ENCODE assay signal across 19 mouse cellular contexts in genomic region chr8:107613411-107613810, GRCm38 (mm10). TPM values are rescaled to one million over a fixed set of nuclear protein-coding genes. Genes with fewer than 3 reads are reported as not detected.
DNase-seq lines count a peak whose midpoint lies in the region; ATAC-seq and TF ChIP-seq lines count a peak whose summit lies in the region.
"Had no signal": no experiment of that assay in that cellular context is flagged by ENCODE, and none has a peak within 500 bp of the region (broad histone marks: within the 10 kb centered on the region; RNA-seq: fewer than 3 reads in every experiment).

No protein-coding gene starts in this region.

- no peaks in the 10 kb centered on the region for H3K27me3 ChIP-seq in heart, embryonic 10.5 days (ENCODE audit: insufficient read depth, poor library complexity, severe bottlenecking)
- H3K27me3 ChIP-seq in limb, embryonic 10.5 days (ENCODE audit: low read depth, poor library complexity, severe bottlenecking), result no peaks in the 10 kb centered on the region
- no peaks in the 10 kb centered on the region for H3K27me3 ChIP-seq in limb, embryonic 12.5 days
- no peaks in the 10 kb centered on the region for H3K27me3 ChIP-seq in limb, embryonic 14.5 days (ENCODE audit: control insufficient read depth, insufficient read depth, low read length)
- H3K27me3 ChIP-seq: embryonic facial prominence, embryonic 12.5 days; forebrain, embryonic 13.5 days; forebrain, embryonic 15.5 days had no signal

- no peak overlapping the region for H3K9ac ChIP-seq in limb, embryonic 12.5 days (replicated peaks)
- H3K9ac ChIP-seq in limb, embryonic 14.5 days (ENCODE audit: low read depth, low read length, severe bottlenecking), result no peak overlapping the region
- H3K9ac ChIP-seq: embryonic facial prominence, embryonic 12.5 days; forebrain, embryonic 13.5 days; forebrain, embryonic 15.5 days had no signal

- 84% methylated on average over 6 of the region's 6 CpGs for WGBS in heart, embryonic 10.5 days
- WGBS in limb, embryonic 10.5 days, result 86% methylated on average over 6 of the region's 6 CpGs
- WGBS in limb, embryonic 12.5 days, result 76% methylated on average over 6 of the region's 6 CpGs
- 68% methylated on average over 6 of the region's 6 CpGs for WGBS in limb, embryonic 14.5 days

- no peak overlapping the region for H3K27ac ChIP-seq in heart, embryonic 10.5 days
- H3K27ac ChIP-seq in limb, embryonic 10.5 days, result peak overlapping the region; percentile 51; the same call in 1 of the 2 replicates
- peak overlapping the region; percentile 53; the same call in 1 of the 2 replicates for H3K27ac ChIP-seq in limb, embryonic 12.5 days
- 0 out of 2 replicates have a peak overlapping the region, but pooled peaks have one; percentile 1 for H3K27ac ChIP-seq in limb, embryonic 14.5 days (replicated peaks; ENCODE audit: low read depth, low read length)
- H3K27ac ChIP-seq: embryonic facial prominence, embryonic 10.5 days; embryonic facial prominence, embryonic 12.5 days; forebrain, embryonic 13.5 days; forebrain, embryonic 15.5 days had no signal

- H3K4me1 ChIP-seq in heart, embryonic 10.5 days, result no peaks in the 10 kb centered on the region
- peaks cover 32% of the 10 kb centered on the region for H3K4me1 ChIP-seq in limb, embryonic 10.5 days
- peaks cover 21% of the 10 kb centered on the region for H3K4me1 ChIP-seq in limb, embryonic 12.5 days (replicated peaks)
- H3K4me1 ChIP-seq in limb, embryonic 14.5 days (ENCODE audit: control insufficient read depth, insufficient read depth, low read length), result peaks cover 3% of the 10 kb centered on the region; the same call in 1 of the 2 replicates
- H3K4me1 ChIP-seq: embryonic facial prominence, embryonic 12.5 days; forebrain, embryonic 13.5 days; forebrain, embryonic 15.5 days had no signal

- intact Hi-C loops in heart, postnatal 36 days (cut with DNase I), result no loop called here

- DNase-seq in heart, embryonic 10.5 days (ENCODE audit: low spot score), result peak; percentile 55
- DNase-seq in heart, postnatal 36 days, result no peak
- DNase-seq in limb, embryonic 10.5 days (ENCODE audit: low spot score), result no peak
- no peak for DNase-seq in limb, embryonic 14.5 days (ENCODE audit: low spot score)
- DNase-seq in layer of hippocampus, postnatal 14 days (ENCODE audit: low spot score in 2 of 2), result no peak
- no peak for DNase-seq in left cerebral cortex, adult 8-10 months (ENCODE audit: low spot score in 2 of 2)
- DNase-seq: adrenal gland, adult 2 months; adrenal gland, postnatal 10 days; adrenal gland, postnatal 36 days; cerebellum, adult 11-12 months; cerebellum, adult 2 months; cerebellum, adult 9-10 months; cerebellum, postnatal 10 days; cerebellum, postnatal 25 days had no signal

- no peak for ATAC-seq in limb, embryonic 12.5 days (ENCODE audit: insufficient number of reproducible peaks, insufficient read depth, low FRiP score, low TSS enrichment, low read depth)
- ATAC-seq in limb, embryonic 14.5 days (ENCODE audit: low FRiP score, low read depth), result no peak
- ATAC-seq: forebrain, embryonic 13.5 days; forebrain, embryonic 15.5 days had no signal

- no peaks in the 10 kb centered on the region for H3K9me3 ChIP-seq in heart, embryonic 10.5 days
- no peaks in the 10 kb centered on the region for H3K9me3 ChIP-seq in limb, embryonic 10.5 days (replicated peaks)
- H3K9me3 ChIP-seq in limb, embryonic 12.5 days, result no peaks in the 10 kb centered on the region
- H3K9me3 ChIP-seq in limb, embryonic 14.5 days (ENCODE audit: control insufficient read depth, low read length), result no peaks in the 10 kb centered on the region
- H3K9me3 ChIP-seq: embryonic facial prominence, embryonic 10.5 days; embryonic facial prominence, embryonic 12.5 days; forebrain, embryonic 13.5 days; forebrain, embryonic 15.5 days had no signal

- H3K4me3 ChIP-seq in heart, embryonic 10.5 days, result no peak overlapping the region
- H3K4me3 ChIP-seq in limb, embryonic 10.5 days, result no peak overlapping the region
- H3K4me3 ChIP-seq in limb, embryonic 12.5 days (replicated peaks), result no peak overlapping the region
- no peak overlapping the region for H3K4me3 ChIP-seq in limb, embryonic 14.5 days (replicated peaks; ENCODE audit: low read length)
- H3K4me3 ChIP-seq: embryonic facial prominence, embryonic 10.5 days; embryonic facial prominence, embryonic 12.5 days; forebrain, embryonic 13.5 days; forebrain, embryonic 15.5 days had no signal

- TF ChIP-seq POLR2A in limb, embryonic 14.5 days (IDR thresholded peaks at IDR 0.05; ENCODE audit: borderline replicate concordance, extremely low read depth, insufficient read depth, insufficient read length), result no peak

- H3K36me3 ChIP-seq in heart, embryonic 10.5 days, result no peaks in the 10 kb centered on the region
- H3K36me3 ChIP-seq in limb, embryonic 10.5 days, result no peaks in the 10 kb centered on the region
- H3K36me3 ChIP-seq in limb, embryonic 12.5 days, result no peaks in the 10 kb centered on the region
- H3K36me3 ChIP-seq in limb, embryonic 14.5 days (ENCODE audit: control insufficient read depth, insufficient read depth, low read length), result no peaks in the 10 kb centered on the region
- H3K36me3 ChIP-seq: embryonic facial prominence, embryonic 10.5 days; embryonic facial prominence, embryonic 12.5 days; forebrain, embryonic 15.5 days had no signal

- no peak overlapping the region for H3K4me2 ChIP-seq in limb, embryonic 12.5 days
- no peak overlapping the region for H3K4me2 ChIP-seq in limb, embryonic 14.5 days (replicated peaks; ENCODE audit: low read depth, low read length, severe bottlenecking)
- H3K4me2 ChIP-seq: embryonic facial prominence, embryonic 12.5 days; forebrain, embryonic 13.5 days; forebrain, embryonic 15.5 days had no signal

RNA-seq across cellular contexts. Expression of gene Psmd7, which starts 25.1 kb away (rescaled TPM):
- 248 and 324 TPM in 2 replicates for polyA plus RNA-seq in heart, embryonic 10.5 days (2016; fragmentation: Nextera tagmentation; extraction: Ambion mirVana)
- total RNA-seq in heart, postnatal 36 days (2021), result 100 to 1,000 TPM in 1 of 2 experiments, 10 to 100 TPM in 1; 95.7 to 104 TPM
- polyA plus RNA-seq in limb, embryonic 10.5 days (2016; fragmentation: Nextera tagmentation; extraction: Ambion mirVana), result 399 and 404 TPM in 2 replicates
- polyA plus RNA-seq in limb, embryonic 12.5 days (2016; fragmentation: Nextera tagmentation; extraction: Ambion mirVana), result 382 and 395 TPM in 2 replicates
- polyA plus RNA-seq in limb, embryonic 14.5 days (2012; rRNA removed), result 119 and 152 TPM in 2 replicates
- 281 and 303 TPM in 2 replicates for polyA plus RNA-seq in limb, embryonic 14.5 days (2014; fragmentation: Nextera tagmentation; extraction: Ambion mirVana)
- 100 to 1,000 TPM; 107 TPM for total RNA-seq in layer of hippocampus, postnatal 14 days (2021)
- total RNA-seq in left cerebral cortex, adult 8-10 months (2022), result 100 to 1,000 TPM; 105 to 114 (median 109) TPM
